Mouse (Mus musculus) liver, postnatal 0 days (tissue): ENCODE measurements at regions not wholly inside any gene's neighbourhood (a gene's known extent, or its start where the extent isn't known, plus 50 kb on each side); places are given as distances from the start of the nearest gene placed in this dataset.

ENCODE experiments used
- CTCF ChIP-seq: sonication (generic); IDR thresholded peaks from 2 replicates; pipeline ENCODE4 v1.5.1; 2016; ENCODE audit warnings: antibody characterized with exemption, low read depth
- EP300 ChIP-seq: IDR thresholded peaks from 2 replicates; pipeline ENCODE4 v1.6.1; 2016; ENCODE audit warnings: antibody characterized with exemption, low read depth, mild to moderate bottlenecking

DNA sequence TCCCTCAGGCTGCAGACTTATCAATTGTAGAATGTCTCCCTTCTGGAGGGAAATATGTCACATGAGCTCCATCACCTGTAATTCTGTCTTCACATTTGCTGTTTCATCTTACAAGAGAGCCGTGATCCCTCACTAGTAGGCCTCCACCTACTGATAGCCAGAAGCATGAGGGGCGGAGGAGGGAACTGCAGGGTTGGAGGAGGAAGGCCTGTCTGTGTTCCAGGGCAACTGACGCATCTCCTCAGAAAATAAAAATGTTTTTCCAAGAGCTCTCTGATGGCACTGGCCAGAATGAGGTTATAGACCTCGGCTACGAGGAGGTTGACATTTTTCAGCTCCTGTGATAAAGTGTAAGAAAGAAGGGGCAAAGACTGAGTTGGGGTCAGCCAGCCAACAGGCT, 257.0 kb downstream of the Enc1 start:
- no peak for TF ChIP-seq CTCF
- TF ChIP-seq EP300, result no peak
